Mouse (Mus musculus) intestine, embryonic 16.5 days (tissue): ENCODE data around the gene Mfsd4b1. TPM values are rescaled to one million over a fixed set of nuclear protein-coding genes. Genes with fewer than 3 reads are reported as not detected.

Source experiments
- ATAC-seq: fragments of 200-750 bp; cut with Nextera tagmentation; 2 replicates; pipeline ENCODE4 v1.8.0; 2017; ENCODE audit warnings: moderate TSS enrichment, moderate library complexity
- H3K27ac ChIP-seq: fragments of 300-500 bp; sonication (generic); 2 replicates; pipeline ENCODE4 v1.5.1; 2014; ENCODE audit warnings: mild to moderate bottlenecking, low read length
- H3K27me3 ChIP-seq: fragments of 300-500 bp; sonication (generic); replicated peaks from 2 replicates; pipeline ENCODE4 v1.6.1; 2014; ENCODE audit warnings: low read length, control low read depth, mixed read lengths; ENCODE audit not compliant: control insufficient read depth, insufficient read depth
- H3K36me3 ChIP-seq: fragments of 300-500 bp; sonication (generic); 2 replicates; pipeline ENCODE4 v1.6.1; 2014; ENCODE audit warnings: low read length, control low read depth; ENCODE audit not compliant: control insufficient read depth, insufficient read depth
- H3K4me1 ChIP-seq: fragments of 300-500 bp; sonication (generic); 2 replicates; pipeline ENCODE4 v1.6.1; 2014; ENCODE audit warnings: low read length, control low read depth, mixed read lengths; ENCODE audit not compliant: control insufficient read depth, insufficient read depth
- H3K4me2 ChIP-seq: fragments of 300-500 bp; sonication (generic); 2 replicates; pipeline ENCODE4 v1.6.1; 2014; ENCODE audit warnings: low read depth, low read length, control low read depth
- H3K4me3 ChIP-seq: fragments of 300-500 bp; sonication (generic); 2 replicates; pipeline ENCODE4 v1.5.1; 2014; ENCODE audit warnings: mild to moderate bottlenecking, low read length
- H3K9ac ChIP-seq: fragments of 300-500 bp; sonication (generic); 2 replicates; pipeline ENCODE4 v1.6.1; 2014; ENCODE audit warnings: low read depth, low read length
- H3K9me3 ChIP-seq: fragments of 300-500 bp; sonication (generic); 2 replicates; pipeline ENCODE4 v1.6.1; 2016; ENCODE audit warnings: low read length, control low read depth; ENCODE audit not compliant: control insufficient read depth
- WGBS: fragments of 180-500 bp; shearing (Covaris S2); extraction: QIAGEN DNeasy Blood & Tissue Kit; methylation state at CpG from one replicate; pipeline ENCODE4 v1.1.7; 2014; 5-methylcytosine and 5-hydroxymethylcytosine counted together
- polyA plus RNA-seq: library from polyadenylated mRNA; unstranded; fragments of >200 nt; fragmentation: Nextera tagmentation; extraction: Ambion mirVana; gene quantifications from 2 replicates; pipeline ENCODE4 v1.2.1, GENCODE M21; 2015

Mfsd4b1 gene
- polyA plus RNA-seq, 1 experiment from 2014 or later, result 1.4 TPM

DNA sequence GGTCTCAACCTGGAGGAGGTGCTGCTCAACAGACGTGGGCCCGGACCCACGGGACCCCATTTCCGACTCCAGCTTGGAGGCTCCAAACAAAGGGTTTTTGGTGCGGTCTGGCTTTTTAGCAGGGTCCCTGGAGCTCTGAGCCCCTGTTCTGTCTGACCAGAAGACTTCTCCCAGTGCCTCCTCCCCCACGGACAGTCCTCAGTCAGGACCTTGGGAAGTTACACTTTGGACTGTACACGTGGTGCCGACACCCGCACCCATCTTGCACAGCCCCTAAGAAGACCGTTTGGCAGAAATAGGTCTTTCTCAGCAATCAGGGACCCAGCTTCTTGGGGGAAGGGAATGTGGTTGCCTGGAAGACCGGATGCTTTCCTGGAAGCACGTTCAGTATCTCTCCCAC, 38.6 kb downstream of the Mfsd4b1 start, which contains the start of gene Mfsd4b5:
Gene Mfsd4b5, minus strand, starts transcription at position 181 of the 400 bp plus-strand sequence.
- H3K36me3 ChIP-seq, result no peaks in the 10 kb centered on the region
- no peak within 1 kb of the TSS for H3K9ac ChIP-seq
- no peak within 1 kb of the TSS for H3K27ac ChIP-seq
- ATAC-seq, result no peak
- WGBS, result 86% methylated on average over 12 of the region's 12 CpGs
- no peak within 1 kb of the TSS for H3K4me2 ChIP-seq
- H3K4me3 ChIP-seq, result no peak within 1 kb of the TSS
- H3K27me3 ChIP-seq, result no peaks in the 10 kb centered on the region
- H3K9me3 ChIP-seq, result no peaks in the 10 kb centered on the region
- no peaks in the 10 kb centered on the region for H3K4me1 ChIP-seq

DNA sequence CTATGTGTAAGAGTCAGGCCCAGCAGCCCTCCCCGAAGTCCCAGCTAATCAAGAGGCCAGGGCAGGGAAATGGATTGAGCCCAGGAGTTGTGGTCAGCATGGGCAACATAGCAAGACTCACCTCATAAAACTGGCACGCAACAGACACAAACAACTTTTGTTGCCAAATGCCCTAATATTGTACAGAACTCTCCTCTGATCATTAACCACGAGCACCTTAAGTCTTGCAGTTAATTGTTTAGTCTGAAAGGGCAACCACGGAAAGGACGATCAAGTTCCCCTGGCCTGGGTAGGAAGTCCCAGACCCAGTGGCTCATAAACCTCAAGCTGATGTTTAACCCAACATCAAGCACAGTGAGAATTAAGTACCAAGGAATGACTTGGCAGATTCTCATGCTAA, 42.5 kb downstream of the Mfsd4b1 start:
- 57% methylated on average over 5 of the region's 5 CpGs for WGBS
- no peak overlapping the region for H3K4me2 ChIP-seq
- no peaks in the 10 kb centered on the region for H3K36me3 ChIP-seq
- H3K27me3 ChIP-seq, result no peaks in the 10 kb centered on the region
- H3K9me3 ChIP-seq, result peaks cover 7% of the 10 kb centered on the region
- no peaks in the 10 kb centered on the region for H3K4me1 ChIP-seq
- H3K4me3 ChIP-seq, result no peak overlapping the region
- no peak overlapping the region for H3K9ac ChIP-seq
- no peak overlapping the region for H3K27ac ChIP-seq
- ATAC-seq, result no peak

DNA sequence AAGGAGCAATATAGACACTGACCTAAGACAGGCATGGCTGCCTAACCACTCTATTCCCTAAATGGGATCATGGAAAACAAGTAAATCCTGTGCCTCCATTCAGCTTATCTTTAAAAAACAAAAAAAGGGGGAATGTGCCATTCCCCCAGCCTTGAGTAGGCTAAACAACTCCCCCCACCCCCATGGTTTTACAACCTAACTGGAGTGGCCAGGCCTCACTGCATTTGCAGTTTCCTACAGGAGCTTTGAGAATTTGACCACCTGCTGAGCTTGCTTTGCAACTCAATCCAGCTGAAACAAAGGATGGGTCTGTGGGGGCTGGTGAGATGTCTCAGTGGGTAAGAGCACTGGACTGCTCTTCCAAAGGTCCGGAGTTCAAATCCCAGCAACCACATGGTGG, 46.8 kb downstream of the Mfsd4b1 start:
- Histone ChIP-seq H3K4me2 (no peak overlapping the region), H3K9ac (no peak overlapping the region), H3K9me3 (peaks cover 7% of the 10 kb centered on the region), H3K4me3 (no peak overlapping the region), H3K27ac (no peak overlapping the region), H3K27me3 (no peaks in the 10 kb centered on the region), H3K4me1 (no peaks in the 10 kb centered on the region), H3K36me3 (no peaks in the 10 kb centered on the region)
- ATAC-seq, result no peak
- 85% methylated on average over 1 of the region's 1 CpGs for WGBS

DNA sequence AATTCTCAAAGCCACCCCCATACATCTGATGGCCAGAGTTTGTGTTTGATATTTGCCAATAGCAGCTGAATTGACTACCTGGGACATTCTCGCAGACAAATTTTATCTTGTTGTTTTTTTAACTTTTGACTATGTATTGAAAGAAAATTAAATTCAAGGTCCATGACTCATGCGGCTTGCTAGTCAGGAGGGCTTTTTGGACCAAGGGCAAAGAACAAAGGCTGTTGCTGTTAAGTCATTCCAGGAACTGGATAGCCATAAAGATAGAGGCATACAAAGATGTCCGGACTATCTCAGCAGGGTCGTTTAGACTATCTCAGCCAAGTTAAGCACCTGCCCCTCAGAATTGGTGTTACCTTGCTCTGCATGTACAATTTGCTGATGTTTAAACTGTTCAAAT, 47.7 kb downstream of the Mfsd4b1 start:
- Histone ChIP-seq H3K27me3 (no peaks in the 10 kb centered on the region), H3K9me3 (peaks cover 7% of the 10 kb centered on the region), H3K4me3 (no peak overlapping the region), H3K4me1 (no peaks in the 10 kb centered on the region), H3K27ac (no peak overlapping the region), H3K9ac (no peak overlapping the region), H3K4me2 (no peak overlapping the region), H3K36me3 (no peaks in the 10 kb centered on the region)
- WGBS, result 91% methylated on average over 4 of the region's 4 CpGs
- no peak for ATAC-seq

DNA sequence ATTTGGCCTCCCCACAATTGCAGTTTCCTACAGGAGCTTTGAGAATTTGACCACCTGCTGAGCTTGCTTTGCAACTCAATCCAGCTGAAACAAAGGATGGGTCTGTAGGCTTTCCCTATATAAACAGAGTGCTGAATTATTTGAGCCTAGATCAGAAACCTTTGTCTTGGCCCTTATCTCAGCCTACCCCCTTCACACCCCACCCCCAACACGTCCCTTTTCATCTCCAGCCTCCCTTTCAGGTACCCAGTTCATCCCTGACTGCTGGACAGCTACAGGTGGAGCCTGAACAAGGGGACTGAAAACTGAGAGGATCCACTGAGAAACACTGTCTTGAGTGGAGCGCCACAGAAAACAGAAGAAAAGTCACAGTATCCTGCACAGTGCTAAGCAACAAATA, 49.3 kb downstream of the Mfsd4b1 start:
- Histone ChIP-seq H3K9me3 (peaks cover 7% of the 10 kb centered on the region), H3K27ac (no peak overlapping the region), H3K4me3 (no peak overlapping the region), H3K9ac (no peak overlapping the region), H3K27me3 (no peaks in the 10 kb centered on the region), H3K4me1 (no peaks in the 10 kb centered on the region), H3K36me3 (no peaks in the 10 kb centered on the region), H3K4me2 (no peak overlapping the region)
- no peak for ATAC-seq
- WGBS, result 46% methylated on average over 2 of the region's 2 CpGs

DNA sequence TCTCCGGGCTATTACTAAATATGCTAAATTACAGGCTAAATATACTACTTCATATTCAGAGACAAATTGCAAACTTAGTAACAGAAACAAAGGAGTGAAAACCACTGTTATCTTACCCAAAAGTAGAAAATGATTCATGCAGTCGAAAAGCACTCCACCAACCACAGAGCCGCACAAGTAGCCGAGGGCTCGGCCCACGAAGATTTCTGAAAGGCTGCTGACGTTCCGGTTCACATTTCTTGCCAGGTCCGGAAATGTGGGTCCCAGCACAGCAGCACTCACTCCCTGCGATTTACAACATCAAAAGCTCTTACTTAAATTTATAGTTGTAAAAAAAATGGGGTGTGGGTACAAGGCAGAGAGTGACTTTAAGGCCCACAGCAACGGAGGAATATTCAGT, 50.1 kb downstream of the Mfsd4b1 start:
- H3K4me3 ChIP-seq, result no peak overlapping the region
- peaks cover 7% of the 10 kb centered on the region for H3K9me3 ChIP-seq
- no peak for ATAC-seq
- H3K4me2 ChIP-seq, result no peak overlapping the region
- no peak overlapping the region for H3K9ac ChIP-seq
- H3K27me3 ChIP-seq, result no peaks in the 10 kb centered on the region
- H3K4me1 ChIP-seq, result no peaks in the 10 kb centered on the region
- 72% methylated on average over 11 of the region's 11 CpGs for WGBS
- no peaks in the 10 kb centered on the region for H3K36me3 ChIP-seq
- no peak overlapping the region for H3K27ac ChIP-seq

DNA sequence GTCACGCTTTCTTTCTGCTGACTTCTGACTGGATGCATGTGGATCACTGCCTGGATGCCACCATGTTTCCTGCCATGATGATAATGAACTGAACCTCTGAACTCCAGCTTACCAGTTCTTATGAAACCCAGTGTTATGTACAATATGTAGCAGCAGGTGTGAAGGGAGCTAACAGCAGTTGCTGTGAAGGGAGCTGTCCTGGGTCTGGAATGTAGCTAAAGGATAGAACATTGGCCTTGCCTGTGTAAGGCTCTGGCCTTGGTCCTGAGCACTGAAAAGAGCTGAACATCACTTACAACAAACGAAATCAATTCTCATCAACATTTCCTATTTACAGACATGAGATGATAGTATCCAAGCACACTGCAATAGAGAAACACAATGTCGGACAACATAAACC, 57.6 kb downstream of the Mfsd4b1 start:
- no peak overlapping the region for H3K4me3 ChIP-seq
- H3K27ac ChIP-seq, result no peak overlapping the region
- no peaks in the 10 kb centered on the region for H3K4me1 ChIP-seq
- 83% methylated on average over 3 of the region's 3 CpGs for WGBS
- H3K36me3 ChIP-seq, result no peaks in the 10 kb centered on the region
- H3K9me3 ChIP-seq, result no peaks in the 10 kb centered on the region
- H3K9ac ChIP-seq, result no peak overlapping the region
- H3K4me2 ChIP-seq, result no peak overlapping the region
- no peak for ATAC-seq
- H3K27me3 ChIP-seq, result no peaks in the 10 kb centered on the region

DNA sequence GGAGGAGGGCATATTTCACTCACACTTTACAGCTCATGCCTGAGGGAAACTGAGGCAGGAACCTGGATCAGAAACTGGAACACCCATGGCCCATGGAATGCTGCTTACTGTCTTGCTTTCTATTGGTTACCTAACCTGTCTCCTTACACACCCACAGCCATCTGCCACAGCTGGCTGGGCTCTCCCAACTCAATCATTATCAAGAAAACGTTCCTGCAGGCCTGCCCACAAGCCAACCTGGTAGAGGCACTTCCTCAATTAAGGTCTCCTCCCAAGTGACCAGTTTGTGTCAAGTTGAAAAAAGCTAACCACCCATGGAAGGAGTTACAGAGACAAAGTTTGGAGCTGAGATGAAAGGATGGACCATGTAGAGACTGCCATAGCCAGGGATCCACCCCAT, 63.2 kb downstream of the Mfsd4b1 start:
- Histone ChIP-seq H3K4me3 (no peak overlapping the region), H3K4me2 (no peak overlapping the region), H3K27me3 (no peaks in the 10 kb centered on the region), H3K9ac (no peak overlapping the region), H3K27ac (no peak overlapping the region), H3K9me3 (no peaks in the 10 kb centered on the region), H3K4me1 (peaks cover 3% of the 10 kb centered on the region; the same call in 1 of the 2 replicates), H3K36me3 (no peaks in the 10 kb centered on the region)
- WGBS, result 59% methylated on average over 1 of the region's 1 CpGs
- no peak for ATAC-seq

DNA sequence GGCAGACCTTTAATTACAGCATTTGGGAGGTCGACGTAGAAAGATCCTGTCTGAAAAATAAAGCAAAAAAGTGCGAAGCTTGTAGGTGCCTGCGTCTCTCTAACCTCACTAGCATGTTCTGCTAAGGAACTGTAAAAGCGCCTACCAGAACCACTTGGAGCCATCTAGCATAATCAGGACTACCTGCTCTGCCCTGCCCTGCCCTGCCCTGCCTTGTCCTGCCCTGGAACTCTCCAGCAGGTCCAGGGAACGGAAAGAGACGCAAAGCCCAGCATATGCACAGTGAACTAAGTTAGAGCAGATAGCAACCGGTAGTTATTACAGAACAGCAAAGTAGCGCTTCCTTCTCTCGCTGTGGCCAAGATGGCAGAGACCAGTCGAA, 64.6 kb downstream of the Mfsd4b1 start:
- peak overlapping the region; percentile 91 for H3K4me2 ChIP-seq
- H3K9ac ChIP-seq, result no peak overlapping the region; the same call in 1 of the 2 replicates
- no peaks in the 10 kb centered on the region for H3K27me3 ChIP-seq
- H3K27ac ChIP-seq, result no peak overlapping the region
- H3K36me3 ChIP-seq, result no peaks in the 10 kb centered on the region
- no peaks in the 10 kb centered on the region for H3K9me3 ChIP-seq
- peak; percentile 75 for ATAC-seq
- H3K4me1 ChIP-seq, result peaks cover 3% of the 10 kb centered on the region; the same call in 1 of the 2 replicates
- H3K4me3 ChIP-seq, result peak overlapping the region; percentile 16; the same call in 1 of the 2 replicates
- WGBS, result 41% methylated on average over 11 of the region's 11 CpGs

DNA sequence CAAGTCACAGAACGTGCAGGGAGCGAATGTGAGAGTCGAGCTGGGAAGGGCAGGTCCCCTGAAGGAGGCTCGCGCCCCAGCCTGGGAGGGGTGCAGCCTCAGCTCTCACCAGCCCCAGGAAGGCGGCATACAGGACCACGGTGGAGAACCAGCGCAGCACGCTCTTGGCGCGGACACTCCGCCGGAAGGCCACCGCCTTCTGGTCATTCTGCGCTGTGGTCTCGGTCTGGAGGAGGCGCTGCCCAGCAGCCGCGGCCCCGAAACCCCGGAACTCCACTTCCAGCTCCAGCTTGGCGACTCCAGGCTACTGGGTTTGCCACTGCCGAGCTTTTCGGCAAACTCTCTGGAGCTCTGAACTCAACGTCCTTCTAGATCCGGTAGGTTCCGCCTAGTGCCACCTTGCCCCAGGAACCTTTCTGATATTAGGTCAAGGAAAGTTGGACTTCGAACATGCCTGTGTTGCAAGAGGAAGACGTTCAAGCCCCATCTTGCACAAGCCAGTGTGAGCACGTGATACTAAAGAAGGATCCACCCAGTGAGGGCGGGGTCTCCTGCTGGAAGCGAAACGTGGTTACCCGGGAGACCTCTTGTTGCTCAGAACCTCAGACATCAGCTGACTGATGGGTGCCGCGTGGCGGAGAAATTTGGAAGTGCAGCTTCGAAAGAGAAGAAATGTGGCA, 65.2 kb downstream of the Mfsd4b1 start, which contains the start of gene Mfsd4b3:
Gene Mfsd4b3, minus strand, starts transcription at position 393 of the 680 bp plus-strand sequence.
- Histone ChIP-seq H3K4me2 (peak within 1 kb of the TSS; percentile 91), H3K4me3 (peak within 1 kb of the TSS; percentile 70), H3K36me3 (no peaks in the 10 kb centered on the region), H3K27me3 (no peaks in the 10 kb centered on the region), H3K27ac (peak within 1 kb of the TSS; percentile 94), H3K9ac (peak within 1 kb of the TSS; percentile 84), H3K4me1 (peaks cover 3% of the 10 kb centered on the region; the same call in 1 of the 2 replicates), H3K9me3 (no peaks in the 10 kb centered on the region)
- under 1% methylated on average over 38 of the region's 38 CpGs for WGBS
- peak; percentile 99 for ATAC-seq
